Mouse (Mus musculus) C2C12 (cell line): ENCODE measurements around the gene Adam21.

Source experiments
- CTCF ChIP-seq: IDR thresholded peaks from one replicate; pipeline ENCODE4 v1.5.1; 2011; ENCODE audit not compliant: control insufficient read depth, insufficient read depth, insufficient read length
- MYOG ChIP-seq: IDR thresholded peaks from one replicate; pipeline ENCODE4 v1.6.1; 2011; ENCODE audit not compliant: control insufficient read depth, insufficient read length; ENCODE audit errors: extremely low read depth

GRCm38 (mm10) chr12:81568374-81568773 lies at the start of gene Adam21:
- no peak for TF ChIP-seq CTCF
- TF ChIP-seq MYOG = no peak
